Mouse (Mus musculus): Measurements from ENCODE around the gene Gm266. TPM values are rescaled to one million over a fixed set of nuclear protein-coding genes. Genes with fewer than 3 reads are reported as not detected.

Gm266 gene
- total RNA-seq, 1 experiment from 2014 or later: not detected

DNA sequence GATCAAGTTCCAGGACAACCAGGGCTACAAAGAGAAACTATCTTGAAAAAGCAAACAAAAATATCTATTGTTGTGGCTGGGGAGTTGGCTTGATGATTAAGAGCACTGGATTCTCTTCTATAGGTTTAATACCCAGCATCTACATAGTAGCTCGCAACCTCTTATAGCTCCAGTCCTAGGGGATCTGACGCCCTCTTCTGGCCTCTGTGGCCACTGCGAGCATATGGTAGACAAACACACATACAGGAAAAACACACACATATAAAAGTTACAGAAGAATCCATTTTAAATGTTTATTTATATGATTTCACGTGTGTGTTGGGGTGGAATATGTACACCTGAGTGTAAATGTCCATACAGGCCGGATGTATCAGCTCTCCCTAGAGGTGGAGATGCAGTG is 21.4 kb upstream of the Gm266 start:
- ATAC-seq (ENCODE audit: extremely low read depth, insufficient number of reproducible peaks, low FRiP score, poor library complexity, severe bottlenecking): no peak

GRCm38 (mm10) chr12:111504904-111505303 is 19.3 kb upstream of the Gm266 start:
- ATAC-seq (ENCODE audit: extremely low read depth, insufficient number of reproducible peaks, low FRiP score, poor library complexity, severe bottlenecking): peak; percentile 77

DNA sequence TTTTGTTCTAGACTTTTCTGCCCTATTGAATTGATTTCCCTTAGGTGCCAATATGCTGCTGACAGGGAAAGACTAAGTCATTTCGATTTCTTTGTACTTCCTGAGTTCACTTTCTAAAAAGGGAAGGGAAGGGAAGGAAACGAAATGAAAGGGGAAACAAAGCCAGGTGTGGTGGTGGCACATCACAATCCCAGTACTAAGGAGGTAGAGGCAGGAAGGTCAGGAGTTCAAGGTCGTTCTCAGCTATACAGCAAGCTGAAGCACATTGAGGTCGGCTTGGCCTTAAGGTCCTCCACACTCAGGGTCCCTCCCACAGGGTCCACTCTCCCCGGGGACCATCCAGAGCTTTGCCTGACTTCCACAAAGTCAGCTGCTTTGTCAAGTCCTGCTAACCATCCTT is 17.9 kb upstream of the Gm266 start:
- ATAC-seq (ENCODE audit: extremely low read depth, insufficient number of reproducible peaks, low FRiP score, poor library complexity, severe bottlenecking): no peak

DNA sequence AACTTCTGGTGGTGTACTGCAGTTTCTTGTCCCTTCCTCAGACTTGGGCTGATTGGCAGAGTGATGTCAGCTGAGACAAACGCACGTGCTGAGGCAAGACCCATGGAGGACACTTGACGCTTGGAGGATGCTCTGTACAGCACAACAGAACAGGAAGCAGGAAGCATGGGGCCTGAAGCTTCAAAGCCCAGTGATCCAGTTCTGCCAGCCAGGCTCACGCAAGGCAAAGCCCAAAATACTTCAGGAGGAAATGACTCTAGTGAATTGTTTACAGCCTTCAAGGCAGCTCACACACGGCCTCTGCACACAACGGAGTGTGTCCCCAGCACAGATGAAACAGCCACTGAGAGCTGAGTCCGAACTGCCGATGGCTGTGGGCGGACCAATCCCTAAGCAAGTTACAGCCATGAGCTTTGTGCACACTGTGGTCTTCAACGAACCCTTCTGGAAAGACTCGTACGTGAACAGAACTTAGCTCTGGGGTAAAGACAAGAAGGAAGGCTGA is 17.5 kb upstream of the Gm266 start:
- ATAC-seq (ENCODE audit: extremely low read depth, insufficient number of reproducible peaks, low FRiP score, poor library complexity, severe bottlenecking): no peak

GRCm38 (mm10) chr12:111500725-111501124 is 15.1 kb upstream of the Gm266 start:
- ATAC-seq (ENCODE audit: extremely low read depth, insufficient number of reproducible peaks, low FRiP score, poor library complexity, severe bottlenecking): no peak

- ATAC-seq (ENCODE audit: extremely low read depth, insufficient number of reproducible peaks, low FRiP score, poor library complexity, severe bottlenecking): no peak
Measured at GRCm38 (mm10) chr12:111499617-111500016, 14.0 kb upstream of the Gm266 start.

- ATAC-seq (ENCODE audit: extremely low read depth, insufficient number of reproducible peaks, low FRiP score, poor library complexity, severe bottlenecking): no peak
Measured at GRCm38 (mm10) chr12:111497076-111497475, 11.5 kb upstream of the Gm266 start.

DNA sequence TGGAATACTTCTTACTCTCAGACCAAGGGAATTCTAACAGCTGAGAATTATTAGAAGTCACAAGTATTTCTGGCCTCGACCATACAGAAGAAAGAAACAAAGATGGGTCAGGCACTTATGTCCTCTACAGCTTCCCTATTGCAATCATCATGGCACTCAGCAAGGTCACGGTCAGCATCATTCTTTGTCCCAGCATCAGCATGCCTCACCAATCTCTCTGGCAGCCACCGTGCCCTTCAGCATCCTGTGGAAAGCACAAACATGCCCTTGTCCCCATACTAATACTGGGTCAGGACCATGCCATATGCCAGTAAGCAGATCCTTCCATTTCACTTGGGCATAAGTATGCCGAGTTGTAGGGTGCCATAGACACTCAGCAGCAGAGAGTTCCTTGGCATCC is 9.3 kb upstream of the Gm266 start:
- no peak for ATAC-seq (ENCODE audit: extremely low read depth, insufficient number of reproducible peaks, low FRiP score, poor library complexity, severe bottlenecking)

- ATAC-seq (ENCODE audit: extremely low read depth, insufficient number of reproducible peaks, low FRiP score, poor library complexity, severe bottlenecking): no peak
Measured at GRCm38 (mm10) chr12:111489261-111489865, 3.7 kb upstream of the Gm266 start.

GRCm38 (mm10) chr12:111486455-111486854 is 832 bp upstream of the Gm266 start:
- no peak for ATAC-seq (ENCODE audit: extremely low read depth, insufficient number of reproducible peaks, low FRiP score, poor library complexity, severe bottlenecking)

- ATAC-seq (ENCODE audit: extremely low read depth, insufficient number of reproducible peaks, low FRiP score, poor library complexity, severe bottlenecking): no peak
Measured at GRCm38 (mm10) chr12:111485046-111485651, 474 bp downstream of the Gm266 start.

- ATAC-seq (ENCODE audit: extremely low read depth, insufficient number of reproducible peaks, low FRiP score, poor library complexity, severe bottlenecking): 0 out of 2 replicates have a peak, but pooled peaks have one; percentile 24
Measured at GRCm38 (mm10) chr12:111479917-111480316, 5.7 kb downstream of the Gm266 start.

GRCm38 (mm10) chr12:111478924-111479323 is 6.7 kb downstream of the Gm266 start:
- no peak for ATAC-seq (ENCODE audit: extremely low read depth, insufficient number of reproducible peaks, low FRiP score, poor library complexity, severe bottlenecking)

GRCm38 (mm10) chr12:111474893-111475643 is 10.6 kb downstream of the Gm266 start:
- ATAC-seq (ENCODE audit: extremely low read depth, insufficient number of reproducible peaks, low FRiP score, poor library complexity, severe bottlenecking): no peak

GRCm38 (mm10) chr12:111474384-111474783 is 11.2 kb downstream of the Gm266 start:
- no peak for ATAC-seq (ENCODE audit: extremely low read depth, insufficient number of reproducible peaks, low FRiP score, poor library complexity, severe bottlenecking)

GRCm38 (mm10) chr12:111472886-111473285 is 12.7 kb downstream of the Gm266 start:
- ATAC-seq (ENCODE audit: extremely low read depth, insufficient number of reproducible peaks, low FRiP score, poor library complexity, severe bottlenecking): no peak

DNA sequence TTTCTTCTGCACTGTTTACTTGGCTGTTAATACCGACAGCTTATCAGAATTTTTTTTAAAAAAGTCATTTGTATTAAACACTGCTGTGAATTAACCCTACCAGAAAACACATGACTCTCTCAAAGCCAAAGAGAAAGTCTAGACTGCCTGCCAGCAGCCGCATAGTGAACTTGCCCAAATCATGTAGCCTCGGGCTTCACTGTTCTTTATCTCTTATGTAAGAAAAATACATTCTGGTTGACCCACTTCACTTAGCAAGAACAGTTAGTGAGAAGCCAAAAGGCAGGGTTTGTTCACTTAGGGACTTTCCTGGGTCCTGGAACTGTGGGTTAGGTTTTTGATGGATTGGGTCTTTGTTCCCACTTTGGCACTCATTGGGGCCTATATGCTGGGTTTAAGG is 13.9 kb downstream of the Gm266 start:
- no peak for ATAC-seq (ENCODE audit: extremely low read depth, insufficient number of reproducible peaks, low FRiP score, poor library complexity, severe bottlenecking)

- ATAC-seq (ENCODE audit: extremely low read depth, insufficient number of reproducible peaks, low FRiP score, poor library complexity, severe bottlenecking): no peak
Measured at GRCm38 (mm10) chr12:111471119-111471518, 14.5 kb downstream of the Gm266 start.

GRCm38 (mm10) chr12:111469507-111469906 is 16.1 kb downstream of the Gm266 start:
- peak; percentile 73 for ATAC-seq (ENCODE audit: extremely low read depth, insufficient number of reproducible peaks, low FRiP score, poor library complexity, severe bottlenecking)

GRCm38 (mm10) chr12:111468206-111468605 is 17.4 kb downstream of the Gm266 start:
- ATAC-seq (ENCODE audit: extremely low read depth, insufficient number of reproducible peaks, low FRiP score, poor library complexity, severe bottlenecking): no peak
